Mouse (Mus musculus): ENCODE measurements around the gene Mical3.

Mical3 gene

DNA sequence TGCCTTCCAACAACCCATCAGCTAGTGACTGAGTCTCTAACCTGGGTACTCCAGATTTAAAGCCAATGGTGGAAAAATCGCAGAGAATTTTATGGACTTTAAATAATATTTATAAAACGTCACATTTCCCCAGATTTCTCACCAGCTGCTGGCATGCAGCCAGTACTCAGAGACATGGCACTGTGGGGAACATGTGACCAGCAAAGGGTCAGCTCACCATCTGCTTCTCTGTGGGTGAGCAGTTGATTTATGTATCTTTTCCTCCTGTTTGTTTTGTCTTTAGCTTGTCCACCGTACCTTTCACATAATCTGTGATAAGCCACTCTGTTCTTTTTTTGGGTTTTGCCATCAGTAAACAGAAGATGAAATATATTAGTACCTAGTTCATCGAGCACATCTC is 125.8 kb downstream of the Mical3 start:
- no peak for DNase-seq

DNA sequence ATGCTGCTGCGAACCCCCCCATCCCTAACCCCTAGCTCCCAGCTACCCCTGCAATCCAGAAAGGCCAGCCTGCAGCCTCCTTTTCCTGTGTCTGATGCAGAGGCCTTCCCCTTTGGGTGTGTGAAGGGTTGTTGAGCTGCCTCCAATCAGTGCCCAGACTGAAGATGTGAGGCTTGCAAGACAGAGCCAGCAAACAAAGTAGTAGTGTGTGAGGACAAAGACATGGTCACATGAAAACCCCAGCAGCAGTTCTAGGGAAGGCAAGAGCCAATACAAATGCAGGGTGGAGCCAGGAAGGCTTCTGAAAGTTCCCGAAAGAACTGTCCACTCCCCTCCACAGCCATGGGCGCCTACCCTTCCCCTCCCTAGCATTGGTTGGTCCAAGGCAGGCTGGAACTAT is 127.8 kb downstream of the Mical3 start:
- DNase-seq = no peak

DNA sequence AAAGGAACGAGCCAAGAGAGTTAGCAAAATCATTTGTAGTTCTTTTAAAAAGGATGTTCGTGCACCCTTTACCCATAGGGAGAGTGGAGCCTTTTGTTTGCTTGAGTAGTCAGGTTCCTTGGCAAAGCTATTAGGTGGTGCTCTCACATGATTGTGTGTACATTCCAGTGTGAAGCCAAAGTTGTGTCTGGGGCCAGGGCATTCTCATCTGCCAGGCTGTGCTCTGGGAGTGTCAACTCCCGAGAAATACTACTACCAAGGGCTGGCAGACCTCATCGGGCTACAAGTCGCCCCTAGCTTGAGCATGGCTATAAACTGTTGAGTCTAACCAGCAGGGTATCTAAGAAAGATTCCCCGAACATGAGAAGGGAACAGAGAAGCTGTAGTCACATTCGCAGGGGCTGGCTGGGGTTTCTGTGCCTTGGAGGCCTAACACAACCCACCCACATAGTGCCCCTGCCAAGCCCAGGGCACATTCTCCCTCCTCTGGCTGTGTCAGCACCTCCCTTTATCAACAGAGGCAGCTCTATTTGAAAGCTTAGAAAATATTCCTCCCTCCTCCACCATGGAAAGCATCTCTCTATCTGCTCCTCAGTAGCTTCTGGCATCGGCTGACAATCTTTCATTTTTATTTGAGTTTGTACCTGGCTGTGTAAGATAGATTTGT is 130.8 kb downstream of the Mical3 start:
- DNase-seq = no peak

DNA sequence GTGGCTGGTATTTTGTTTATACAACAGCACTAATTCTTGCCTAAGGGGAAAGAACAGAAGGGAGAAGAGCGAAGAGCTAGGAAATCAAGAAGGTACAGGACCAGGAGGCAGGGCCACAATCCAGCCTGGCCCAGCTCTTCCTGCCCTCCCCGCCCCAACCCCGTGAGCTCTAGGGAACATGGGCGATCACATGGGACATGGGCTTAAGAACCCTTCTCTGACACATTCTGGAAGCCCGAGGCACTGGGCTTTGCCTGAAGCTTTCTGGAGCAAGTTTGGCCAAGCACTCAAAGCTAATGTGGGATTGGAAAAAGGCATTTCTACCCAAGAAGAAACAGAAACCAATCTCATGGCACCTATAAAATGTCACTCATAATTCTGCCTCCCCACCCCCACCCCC is 131.7 kb downstream of the Mical3 start:
- DNase-seq = no peak

DNA sequence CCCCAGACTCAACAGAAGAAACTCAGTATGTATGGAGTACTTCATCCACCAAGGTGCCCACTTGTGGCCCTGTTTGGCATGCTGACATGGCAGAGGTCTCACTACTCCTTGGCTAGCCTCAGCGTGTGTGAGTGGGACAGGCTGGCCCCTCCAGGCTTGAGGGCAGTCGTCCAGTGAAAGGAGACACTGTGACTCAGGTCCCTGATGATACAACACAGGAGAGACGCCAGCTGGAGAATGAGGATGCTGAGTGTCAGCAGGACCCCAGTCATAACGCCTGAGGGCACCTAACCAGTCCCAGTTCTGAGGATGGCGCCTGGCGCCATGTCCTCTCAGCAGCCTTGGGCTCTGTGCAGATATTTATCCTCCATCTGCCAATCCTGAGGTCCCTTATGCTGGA is 134.2 kb downstream of the Mical3 start:
- no peak for DNase-seq

DNA sequence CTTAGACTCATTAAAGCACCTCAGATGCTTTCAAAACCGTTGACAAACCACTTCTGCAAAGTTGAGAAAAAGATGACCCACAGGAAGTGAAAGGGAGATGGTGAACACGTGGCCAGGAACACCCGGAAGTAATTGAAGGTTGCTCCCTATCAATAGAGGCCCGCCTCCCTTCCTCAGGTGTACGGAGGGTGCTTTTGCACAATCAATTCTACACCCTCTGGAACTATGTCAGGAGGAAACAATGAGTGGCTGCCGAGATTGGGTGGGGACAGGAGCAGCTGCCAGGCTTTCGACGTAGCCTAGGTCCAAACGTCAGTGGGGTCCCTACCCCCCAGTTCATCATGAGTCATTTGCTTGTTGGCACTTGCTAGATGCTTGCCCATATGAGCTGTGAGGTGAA is 135.3 kb downstream of the Mical3 start:
- no peak for DNase-seq

DNA sequence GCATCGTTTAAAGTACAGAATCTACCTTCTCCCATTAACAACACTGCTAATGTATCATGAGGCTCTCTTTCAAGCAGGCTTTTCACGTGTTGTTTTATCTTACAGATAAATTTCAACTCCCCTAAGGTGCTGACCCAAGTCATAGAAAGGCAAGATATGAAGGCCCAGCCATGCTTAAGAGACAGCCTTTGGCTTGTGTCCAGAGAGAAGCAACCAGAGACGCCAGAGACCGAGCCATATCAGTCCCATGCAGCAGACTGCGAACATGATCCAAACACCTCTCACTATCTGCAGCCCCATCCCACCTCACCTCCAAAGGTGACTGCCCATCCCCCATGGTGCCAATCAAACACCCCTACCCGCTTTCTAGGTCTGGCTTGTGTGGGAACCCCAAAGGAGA is 138.9 kb downstream of the Mical3 start:
- DNase-seq = no peak

DNA sequence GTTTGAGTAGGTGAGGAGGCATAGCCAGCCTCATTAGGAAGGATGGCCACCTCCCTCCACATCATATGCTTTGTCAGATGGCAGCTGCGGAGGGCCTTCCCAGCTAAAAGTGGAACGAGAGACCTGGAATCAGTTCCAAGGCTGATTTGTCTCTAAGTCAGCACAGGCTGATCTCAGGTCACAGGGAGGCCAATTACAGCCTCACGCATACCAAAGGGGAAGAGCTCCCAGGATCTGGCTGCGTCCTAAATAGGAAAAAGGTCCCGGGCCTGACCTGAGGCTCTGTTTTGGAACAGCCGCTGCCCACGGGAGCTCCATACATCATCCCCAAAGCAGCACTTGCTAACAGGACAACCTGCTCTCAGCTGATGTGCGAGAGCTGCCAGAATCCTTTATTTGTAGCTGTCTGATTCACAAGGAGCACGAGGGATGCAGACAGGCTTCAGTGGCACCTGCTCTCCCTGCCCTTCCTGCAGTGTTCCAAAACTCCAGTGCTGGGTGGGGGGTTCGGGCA is 143.2 kb downstream of the Mical3 start:
- no peak for DNase-seq

DNA sequence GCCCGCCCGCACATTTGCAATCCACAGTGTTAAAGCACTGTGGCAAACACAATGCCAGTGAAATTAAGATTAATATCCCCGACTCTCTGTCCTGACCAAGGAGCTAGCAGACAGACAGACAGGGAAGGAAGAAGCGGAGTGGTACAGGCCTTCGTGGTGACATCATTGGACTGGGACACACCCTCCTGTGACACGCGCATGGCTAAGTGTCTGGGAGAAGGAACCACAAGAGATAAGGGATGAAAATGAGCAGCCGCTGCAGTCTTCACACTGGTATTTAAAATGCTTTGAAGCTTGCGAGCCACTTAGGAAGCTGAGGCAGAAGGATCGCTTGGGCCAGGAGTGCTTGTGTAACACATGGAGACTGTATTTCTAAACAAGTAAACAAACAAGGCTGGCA is 143.6 kb downstream of the Mical3 start:
- DNase-seq = peak; percentile 50

DNA sequence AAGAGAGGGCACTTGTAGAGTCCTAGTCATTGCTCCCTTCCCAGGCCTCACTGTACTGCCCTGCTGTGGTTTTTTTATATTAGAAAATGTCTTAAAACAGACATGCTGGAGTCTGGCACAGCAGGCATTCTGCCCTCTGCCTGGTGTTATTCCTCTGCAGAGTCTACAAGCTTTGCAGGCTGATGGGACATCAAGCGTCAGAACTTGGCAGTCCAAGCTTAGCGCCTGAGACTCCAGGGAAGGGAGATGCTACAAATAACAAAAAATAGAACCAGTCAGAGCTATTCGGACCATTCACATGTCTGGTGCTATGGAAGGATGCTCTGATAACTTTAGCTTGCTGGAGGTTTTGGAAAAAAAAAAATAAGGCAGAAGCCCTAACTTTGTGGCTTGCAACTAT is 144.6 kb downstream of the Mical3 start:
- no peak for DNase-seq

DNA sequence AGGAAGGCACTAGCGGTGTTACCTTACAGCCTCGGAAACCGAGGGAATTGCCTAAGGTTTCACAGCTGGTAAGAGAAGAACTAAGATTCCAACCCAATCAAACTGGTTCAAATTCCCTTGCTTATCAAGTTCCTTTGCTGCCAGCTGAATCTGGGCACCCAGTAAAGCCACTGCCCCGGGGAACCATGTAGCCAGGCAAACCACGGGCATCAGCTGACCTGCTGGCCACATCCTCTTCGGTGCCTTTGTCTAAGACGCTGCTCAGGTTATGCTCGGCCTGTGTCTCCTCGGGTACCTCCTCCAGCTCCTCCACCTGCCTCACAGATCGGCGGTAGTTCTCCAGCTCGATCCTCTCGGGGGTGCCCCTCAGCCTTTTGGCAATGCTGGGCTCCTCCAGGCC is 148.5 kb downstream of the Mical3 start:
- no peak for DNase-seq

DNA sequence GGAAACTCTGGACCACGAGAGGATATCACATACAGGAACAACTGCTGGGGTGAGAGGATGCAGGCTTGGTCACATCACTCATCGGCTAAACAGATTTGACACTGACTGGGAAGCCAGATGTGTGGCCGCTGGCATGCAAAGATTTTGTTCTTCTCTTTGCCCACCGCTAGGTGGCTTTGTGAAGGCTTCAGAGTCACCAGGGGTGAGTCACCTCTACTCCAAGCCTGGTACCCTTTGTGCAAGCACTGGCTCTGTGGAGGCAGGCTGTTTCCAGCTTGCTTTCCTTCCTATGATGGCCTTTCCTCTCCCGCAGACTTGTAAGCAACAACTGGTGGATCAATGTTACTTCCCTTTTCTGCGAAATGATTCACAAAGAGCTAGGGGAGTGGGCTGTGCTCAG is 149.3 kb downstream of the Mical3 start:
- peak; percentile 36 for DNase-seq

DNA sequence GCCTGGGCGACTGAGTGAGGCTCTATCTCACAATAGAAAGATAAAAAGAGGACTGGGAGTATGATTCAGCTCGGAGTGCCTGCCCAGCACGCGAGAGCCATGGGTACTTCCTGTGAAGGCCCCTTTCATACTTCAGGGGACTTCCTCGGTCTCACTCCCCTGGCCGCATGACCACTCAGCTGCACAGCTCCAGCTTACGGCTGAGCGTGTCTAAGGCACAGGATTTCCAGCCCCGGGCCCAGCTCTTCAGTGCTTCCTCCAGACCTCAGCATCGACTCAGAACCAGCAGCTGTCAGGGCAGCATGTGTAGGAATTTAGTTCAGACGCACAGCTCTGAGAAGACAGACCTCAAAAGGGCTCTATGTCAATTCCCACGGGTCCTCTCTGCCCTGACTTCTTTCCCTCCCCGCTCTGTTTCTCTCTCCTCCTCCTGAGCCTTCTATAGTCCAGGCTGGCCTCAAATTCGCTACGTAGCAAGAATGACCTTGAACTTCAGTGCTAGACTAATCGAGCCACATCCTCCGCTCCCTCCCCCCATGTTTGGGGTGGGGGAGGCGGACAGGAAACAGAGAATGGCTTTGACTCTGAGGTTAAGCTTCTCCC is 152.7 kb downstream of the Mical3 start:
- DNase-seq = peak; percentile 29

DNA sequence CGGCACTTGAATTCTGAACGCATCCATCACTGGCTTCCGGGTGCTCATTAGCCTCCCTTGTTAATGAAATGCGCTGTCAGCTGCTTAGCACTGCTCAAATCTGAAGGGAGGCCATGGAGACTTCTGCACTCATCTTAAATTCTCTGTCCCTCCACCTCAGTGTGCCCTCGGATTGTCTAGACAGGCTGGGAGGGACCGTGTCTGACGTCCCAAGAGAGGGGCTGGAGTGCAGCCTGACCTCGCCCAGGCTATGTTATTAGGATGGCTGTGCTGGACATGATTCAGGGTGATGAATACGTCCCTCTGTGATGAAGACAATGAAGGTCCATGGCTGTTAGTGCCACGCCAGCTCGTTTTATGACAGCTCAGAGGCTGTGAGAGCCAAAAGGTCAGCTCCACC is 153.8 kb downstream of the Mical3 start:
- no peak for DNase-seq

DNA sequence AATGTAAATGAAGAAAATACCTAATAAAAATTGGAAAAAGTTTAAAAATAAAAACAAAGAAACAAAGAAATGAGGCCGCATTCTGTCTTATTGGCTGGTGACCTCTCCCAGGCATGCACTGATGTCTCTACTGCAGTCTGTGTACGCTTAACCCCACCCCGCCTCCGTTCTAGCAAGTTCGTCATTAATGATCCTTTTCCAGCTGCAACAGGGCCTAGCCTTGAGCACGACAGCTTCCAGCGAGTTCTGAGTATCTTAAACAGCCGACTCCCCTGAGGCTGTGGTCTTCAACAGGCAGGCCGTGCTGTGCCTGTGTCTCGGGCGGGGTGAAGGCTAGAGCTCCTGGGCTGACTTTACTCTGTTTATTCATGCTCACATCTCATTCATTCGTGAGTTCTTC is 154.7 kb downstream of the Mical3 start:
- DNase-seq = no peak

DNA sequence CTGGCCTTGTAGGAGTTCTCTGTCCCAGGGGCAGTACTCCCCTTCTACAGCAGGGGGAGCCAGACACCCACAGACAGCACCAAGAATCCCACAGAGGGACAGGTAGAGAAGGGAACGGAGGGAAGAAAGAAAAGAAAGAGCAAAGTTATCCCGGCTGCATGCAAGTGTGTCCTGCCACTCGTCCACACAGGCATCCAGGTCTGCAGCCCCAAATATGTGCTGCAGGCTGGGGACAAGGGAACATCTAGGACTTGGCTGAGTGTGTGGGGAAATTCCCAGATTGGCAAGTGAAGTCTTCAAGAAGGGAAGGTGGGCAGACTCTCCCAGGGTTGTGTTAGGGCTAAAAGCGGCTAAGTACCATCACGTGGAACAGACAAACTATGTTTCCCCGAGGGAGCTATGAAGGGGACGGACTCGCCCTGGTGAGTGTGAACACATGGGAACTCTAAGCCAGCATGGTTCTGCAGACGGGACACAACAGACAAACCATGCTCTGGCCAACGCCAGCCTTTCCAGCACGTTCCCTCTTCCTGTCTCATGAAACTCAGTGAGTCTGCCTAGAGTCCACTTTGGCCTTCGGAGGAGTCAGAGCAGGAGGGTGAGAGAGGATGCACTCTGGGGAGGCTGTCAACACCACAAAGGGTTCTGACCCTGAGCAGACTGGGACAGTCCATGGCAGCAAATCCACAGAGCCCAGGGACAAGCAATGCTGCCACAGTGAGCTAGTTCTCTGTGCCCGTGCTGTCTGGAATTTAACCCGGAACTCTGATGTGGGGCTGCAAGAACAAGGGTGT is 158.8 kb downstream of the Mical3 start:
- DNase-seq = peak; percentile 79

DNA sequence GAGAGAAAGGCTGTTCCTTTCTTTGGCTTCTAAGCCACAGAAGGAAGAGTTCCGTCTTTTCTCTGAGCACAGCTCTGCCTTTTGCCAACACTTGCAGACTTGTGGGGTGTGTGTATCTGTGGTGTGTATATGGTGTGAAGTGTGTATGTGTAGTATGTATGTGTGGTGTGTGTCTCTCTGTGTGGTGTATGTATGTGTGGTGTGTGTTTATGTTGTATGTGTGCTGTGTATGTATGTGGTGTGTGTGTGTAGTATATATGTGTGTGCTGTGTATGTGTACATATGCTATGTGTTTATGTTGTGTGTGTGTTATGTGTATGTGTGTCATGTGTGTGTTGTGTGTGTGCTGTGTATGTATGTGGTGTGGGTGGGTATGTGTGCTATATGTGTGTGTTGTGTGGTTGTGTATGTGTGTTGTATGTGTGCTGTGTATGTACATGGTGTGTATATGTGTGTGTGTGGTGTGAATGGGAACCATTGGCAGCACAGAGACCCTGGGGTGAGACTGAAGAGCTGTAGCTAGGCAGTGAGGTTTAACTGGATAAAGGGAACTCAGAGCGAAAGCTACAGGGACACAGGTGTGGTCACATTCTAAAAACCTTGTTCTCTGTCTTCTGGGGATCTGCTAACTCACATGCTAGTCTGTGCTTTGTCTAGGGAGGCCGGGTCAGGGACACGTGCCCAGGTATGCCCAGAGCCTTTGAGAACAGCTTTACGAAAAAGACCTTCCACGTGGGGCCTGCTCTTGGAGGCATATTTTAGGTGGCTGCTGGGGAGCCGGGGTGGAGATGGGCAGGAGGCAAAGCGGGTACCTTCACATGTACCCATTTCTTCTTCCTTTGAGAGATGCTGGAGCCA is 159.6 kb downstream of the Mical3 start:
- no peak for DNase-seq

DNA sequence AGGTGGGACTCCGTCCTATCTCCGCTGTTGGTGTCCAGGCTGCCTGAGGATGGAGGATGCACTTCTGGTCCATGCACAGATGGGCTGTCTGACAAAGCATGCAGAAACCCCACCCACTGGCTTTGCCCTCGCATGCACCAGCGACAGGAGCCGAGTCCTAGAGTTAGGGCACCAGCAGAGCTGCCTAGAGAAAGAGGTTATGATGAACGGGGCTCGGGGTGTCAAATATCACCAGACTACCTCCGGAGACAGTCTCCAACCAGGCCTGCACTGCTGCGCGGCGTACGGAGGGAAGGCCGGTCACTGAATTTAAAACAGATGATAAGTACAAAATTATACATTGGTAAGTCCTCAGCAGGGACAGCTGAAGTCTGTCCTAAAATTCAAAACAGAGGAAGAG is 165.0 kb downstream of the Mical3 start:
- DNase-seq = no peak

DNA sequence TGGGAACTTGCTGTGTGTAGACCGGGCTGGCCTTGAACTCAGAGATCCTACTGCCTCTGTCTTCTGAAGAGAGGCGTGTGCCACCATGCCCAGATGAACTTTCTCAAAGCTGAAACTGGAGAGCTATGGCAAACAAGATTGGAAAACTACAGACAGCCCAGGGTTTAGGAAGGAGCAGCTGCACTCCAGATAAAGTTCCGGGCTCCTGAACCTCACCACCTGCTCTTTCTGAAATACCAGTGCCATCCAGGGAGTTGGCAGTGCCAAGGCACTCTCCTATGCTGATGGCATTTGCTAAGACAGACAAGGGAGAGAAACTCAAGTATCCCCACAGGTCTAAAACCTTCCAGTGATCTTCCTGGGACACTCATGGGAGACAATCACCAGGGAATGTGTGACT is 166.6 kb downstream of the Mical3 start:
- DNase-seq = no peak

DNA sequence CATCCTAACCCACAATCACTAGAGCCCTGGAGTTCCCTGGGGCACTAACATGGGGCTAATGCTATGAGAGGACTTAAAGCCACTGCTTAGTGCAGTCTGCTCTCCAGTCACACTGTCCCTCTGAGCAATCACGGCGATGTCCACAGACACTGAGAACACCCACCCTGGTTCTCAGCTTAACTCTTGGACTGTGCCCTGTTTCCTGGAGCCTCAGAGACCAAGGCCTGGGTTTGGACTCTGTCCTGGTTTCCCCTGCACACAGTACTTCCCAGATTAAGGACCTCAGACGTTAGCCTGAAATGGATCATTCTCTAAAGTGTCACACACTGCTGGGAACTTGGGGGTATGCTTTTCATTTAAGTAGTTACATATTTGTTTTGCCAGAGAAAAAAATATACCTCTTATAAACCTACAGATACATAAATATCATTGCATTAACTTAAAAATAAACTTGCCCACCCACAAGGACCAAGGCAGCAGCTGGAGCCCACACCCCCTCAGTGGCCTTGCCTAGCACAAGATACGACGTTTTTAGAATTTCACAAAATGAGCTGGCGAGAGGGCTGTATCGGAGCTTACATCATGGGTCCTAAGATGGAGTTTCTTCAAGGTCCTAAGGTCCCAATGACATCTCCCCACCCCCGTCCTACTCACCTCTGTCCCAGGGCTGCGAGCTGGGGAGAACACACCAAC is 170.3 kb downstream of the Mical3 start:
- no peak for DNase-seq

DNA sequence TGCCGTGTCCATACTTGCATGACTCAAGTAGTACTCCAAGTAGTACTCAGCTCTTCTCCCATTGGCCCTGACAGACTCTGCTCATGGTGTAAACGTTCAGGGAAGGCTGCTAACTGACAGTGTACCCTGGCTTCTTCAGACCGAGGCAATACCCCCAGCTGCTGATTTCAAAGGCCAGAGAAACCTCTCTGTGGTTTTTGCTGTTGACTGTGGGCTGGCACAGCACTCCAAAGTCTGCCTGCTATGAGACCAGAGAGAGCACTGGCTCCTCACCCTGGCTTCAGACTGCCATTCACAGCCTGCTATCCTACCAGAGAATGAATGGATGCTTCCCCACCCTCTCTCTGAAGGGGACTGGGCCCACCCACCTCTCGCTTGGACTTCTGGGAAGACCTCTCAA is 173.5 kb downstream of the Mical3 start:
- no peak for DNase-seq
